Mouse (Mus musculus) ES-E14 (cell line): ENCODE measurements around the gene Slc27a1. TPM values are rescaled to one million over a fixed set of nuclear protein-coding genes. Genes with fewer than 3 reads are reported as not detected.

Experiments
- DNase-seq: peaks from one replicate; pipeline ENCODE4 v3.0.0-alpha.2; 2013; ENCODE audit warnings: low read depth, low spot score
- H3K27ac ChIP-seq: 2 replicates; pipeline ENCODE4 v1.5.1; 2012; ENCODE audit warnings: low read depth, mild to moderate bottlenecking, low read length, moderate library complexity, mixed read lengths; ENCODE audit not compliant: poor library complexity, insufficient read depth, severe bottlenecking
- H3K36me3 ChIP-seq: 2 replicates; pipeline ENCODE4 v1.6.1; 2012; ENCODE audit warnings: mild to moderate bottlenecking, low read length, moderate library complexity, mixed read lengths; ENCODE audit not compliant: control insufficient read depth, poor library complexity, insufficient read depth, severe bottlenecking
- H3K4me1 ChIP-seq, 2 experiments: fragments of 150-350 bp in 1 of 2; sonication (generic) in 1 of 2; 2 replicates each; pipeline ENCODE4 v1.6.1; 2012; ENCODE audit warnings: low read length in 2 of 2, mild to moderate bottlenecking in 1 of 2, mixed read lengths in 1 of 2; ENCODE audit not compliant: control insufficient read depth in 2 of 2, insufficient read depth in 2 of 2, poor library complexity in 1 of 2
- H3K4me3 ChIP-seq, 2 experiments: fragments of 150-350 bp in 1 of 2; sonication (generic) in 1 of 2; 2 replicates each; pipeline ENCODE4 v1.5.1; 2012; ENCODE audit warnings: low read length in 2 of 2, low read depth in 1 of 2, mild to moderate bottlenecking in 1 of 2, mixed read lengths in 1 of 2; ENCODE audit not compliant: insufficient read depth in 1 of 2, poor library complexity in 1 of 2, severe bottlenecking in 1 of 2
- H3K9ac ChIP-seq: 2 replicates; pipeline ENCODE4 v1.6.1; 2012; ENCODE audit warnings: low read depth, mild to moderate bottlenecking, low read length, mixed read lengths; ENCODE audit not compliant: poor library complexity, insufficient read depth, severe bottlenecking
- H3K9me3 ChIP-seq: fragments of 150-350 bp; sonication (generic); 2 replicates; pipeline ENCODE4 v1.6.1; 2012; ENCODE audit warnings: low read depth, mild to moderate bottlenecking, low read length; ENCODE audit not compliant: control insufficient read depth, insufficient read depth
- CHD2 ChIP-seq: IDR thresholded peaks from 2 replicates; pipeline ENCODE4 v1.6.1; 2014; ENCODE audit warnings: mild to moderate bottlenecking, low read depth, low read length, inconsistent platforms
- HCFC1 ChIP-seq: IDR thresholded peaks from 2 replicates; pipeline ENCODE4 v1.6.1; 2012; ENCODE audit warnings: low read length, inconsistent platforms, borderline replicate concordance; ENCODE audit not compliant: insufficient read depth
- MAFK ChIP-seq: IDR thresholded peaks from 2 replicates; pipeline ENCODE4 v1.6.1; 2014; ENCODE audit warnings: mild to moderate bottlenecking, low read depth, low read length, inconsistent platforms; ENCODE audit not compliant: insufficient read depth
- ZC3H11A ChIP-seq: IDR thresholded peaks from 2 replicates; pipeline ENCODE4 v1.6.1; 2012; ENCODE audit warnings: low read depth, mild to moderate bottlenecking, inconsistent platforms, low read length, borderline replicate concordance
- ZNF384 ChIP-seq: IDR thresholded peaks from 2 replicates; pipeline ENCODE4 v1.6.1; 2012; ENCODE audit warnings: low read depth, low read length, inconsistent platforms
- in situ Hi-C, 2 experiments: fragments of 600-800 bp; cut with MboI; formaldehyde crosslinking; loops; one replicate each; pipeline ENCODE4 v1.15.1; 2025; ENCODE audit warnings: low sequenced_read_pairs in 2 of 2, inconsistent platforms in 1 of 2; ENCODE audit not compliant: unreplicated experiment in 2 of 2
- total RNA-seq: library from RNA; depleted of rRNA; stranded (reverse); fragments of 300-350 nt; gene quantifications from 2 replicates; pipeline ENCODE4 v1.2.3, GENCODE M21; 2012; rRNA removed

Gene Slc27a1
- total RNA-seq, 1 experiment, result 24.5 TPM

- TF ChIP-seq ZC3H11A (no peak), ZNF384 (no peak), MAFK (no peak), CHD2 (no peak), HCFC1 (no peak)
- no peak overlapping the region for H3K27ac ChIP-seq
- peaks cover 4 to 33% of the 10 kb centered on the region in 2 experiments; a peak in 2 of 4 replicates for H3K4me1 ChIP-seq
- no peak for DNase-seq
- no peak overlapping the region for H3K9ac ChIP-seq
- in situ Hi-C loops, result no loop called here
- no peak overlapping the region for H3K4me3 ChIP-seq
- no peaks in the 10 kb centered on the region for H3K9me3 ChIP-seq
- no peaks in the 10 kb centered on the region for H3K36me3 ChIP-seq
Measured at GRCm38 (mm10) chr8:71633981-71634667, 65.4 kb downstream of the Slc27a1 start.

Other genes with a start within 250 kb of the Slc27a1 start
- gene Use1, start 202.0 kb upstream of the Slc27a1 start, total RNA-seq, result 112 and 144 TPM in 2 replicates
- 7.4 and 9.4 TPM in 2 replicates for gene Ocel1, start 197.6 kb upstream of the Slc27a1 start, total RNA-seq
- gene Nr2f6, start 186.9 kb upstream of the Slc27a1 start, total RNA-seq, result 52.8 and 63.1 TPM in 2 replicates
- 2.0 and 2.4 TPM in 2 replicates for gene Ushbp1, start 173.1 kb upstream of the Slc27a1 start, total RNA-seq
- 40.7 and 47.4 TPM in 2 replicates for gene Babam1, start 172.0 kb upstream of the Slc27a1 start, total RNA-seq
- 28.9 and 44.5 TPM in 2 replicates for gene Ankle1, start 162.9 kb upstream of the Slc27a1 start, total RNA-seq
- 11.7 and 12.2 TPM in 2 replicates for gene Abhd8, start 105.2 kb upstream of the Slc27a1 start, total RNA-seq
- 135 and 148 TPM in 2 replicates for gene Mrpl34, start 103.9 kb upstream of the Slc27a1 start, total RNA-seq
- 60.5 and 65.1 TPM in 2 replicates for gene Dda1, start 99.7 kb upstream of the Slc27a1 start, total RNA-seq
- gene Ano8, start 82.9 kb upstream of the Slc27a1 start, total RNA-seq, result 10.6 and 22.3 TPM in 2 replicates
- gene Gtpbp3, start 80.8 kb upstream of the Slc27a1 start, total RNA-seq, result 60.4 and 63.8 TPM in 2 replicates
- 2.0 and 2.5 TPM in 2 replicates for gene Plvap, start 57.1 kb upstream of the Slc27a1 start, total RNA-seq
- 2.4 and 2.6 TPM in 2 replicates for gene Ccdc194, start 43.2 kb upstream of the Slc27a1 start, total RNA-seq
- 135 and 207 TPM in 2 replicates for gene Bst2, start 31.4 kb upstream of the Slc27a1 start, total RNA-seq
- gene Mvb12a, start 26.0 kb upstream of the Slc27a1 start, total RNA-seq, result 50.4 and 58.8 TPM in 2 replicates
- 0.18 and 0.58 TPM in 2 replicates for gene Tmem221, start 10.0 kb upstream of the Slc27a1 start, total RNA-seq
- gene Nxnl1, start 2.3 kb upstream of the Slc27a1 start, total RNA-seq, result not detected in 2 replicates
- 95.6 and 124 TPM in 2 replicates for gene Pgls, start 23.3 kb downstream of the Slc27a1 start, total RNA-seq
- 9.0 and 15.2 TPM in 2 replicates for gene Fam129c, start 28.8 kb downstream of the Slc27a1 start, total RNA-seq
- gene Colgalt1, start 42.1 kb downstream of the Slc27a1 start, total RNA-seq, result 126 and 186 TPM in 2 replicates
- 3.0 and 9.1 TPM in 2 replicates for gene Unc13a, start 102.9 kb downstream of the Slc27a1 start, total RNA-seq
- gene Jak3, start 107.4 kb downstream of the Slc27a1 start, total RNA-seq, result 19.0 and 27.3 TPM in 2 replicates
- 3.0 and 5.1 TPM in 2 replicates for gene Insl3, start 120.3 kb downstream of the Slc27a1 start, total RNA-seq
- gene B3gnt3, start 132.9 kb downstream of the Slc27a1 start, total RNA-seq, result 1.1 and 1.3 TPM in 2 replicates
- 21.9 and 45.1 TPM in 2 replicates for gene Fcho1, start 156.8 kb downstream of the Slc27a1 start, total RNA-seq